Mouse (Mus musculus) small intestine, adult 2 months (tissue): Measurements from ENCODE around the gene Fkbpl.

Experiments
- CTCF ChIP-seq: fragments of 200-500 bp; IDR thresholded peaks from 2 replicates; pipeline ENCODE4 v1.5.1; 2012; ENCODE audit warnings: low read depth, mild to moderate bottlenecking, control low read depth, inconsistent platforms, low read length, moderate library complexity, mixed read lengths; ENCODE audit not compliant: insufficient replicate concordance, insufficient read length; ENCODE audit errors: extremely low read depth
- POLR2A ChIP-seq: fragments of 200-500 bp; IDR thresholded peaks from 2 replicates; pipeline ENCODE4 v1.6.1; 2012; ENCODE audit warnings: low read depth, mild to moderate bottlenecking, control low read depth, inconsistent platforms, low read length, moderate library complexity

DNA sequence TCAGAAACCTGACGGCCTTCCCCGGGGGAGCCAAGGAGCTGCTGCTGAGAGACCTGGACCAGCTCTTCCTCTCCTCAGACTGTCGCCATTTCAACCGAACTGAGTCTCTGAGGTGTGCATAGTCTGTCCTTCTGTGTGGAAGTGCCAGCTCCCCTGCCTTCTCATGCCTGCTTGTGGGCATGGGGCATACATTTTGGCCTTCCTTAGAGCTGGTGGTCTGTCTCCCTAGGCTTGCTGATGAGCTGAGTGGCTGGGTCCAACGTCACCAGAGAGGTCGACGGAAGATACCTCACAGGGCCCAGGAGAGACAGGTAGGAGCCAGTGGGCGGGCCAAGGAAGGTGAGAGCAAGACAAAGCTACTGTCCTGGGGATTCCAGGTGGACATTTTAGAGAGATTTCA lies 8.4 kb downstream of the Fkbpl start:
- TF ChIP-seq CTCF (no peak), POLR2A (no peak)
